Mouse (Mus musculus) G1E (cell line): Measurements from ENCODE around the gene Kcne2.

Experiments
- CTCF ChIP-seq: IDR thresholded peaks from 2 replicates; pipeline ENCODE4 v1.5.1; 2012; ENCODE audit warnings: low read depth, low read length, inconsistent platforms, mixed read lengths
- GATA1 ChIP-seq: IDR thresholded peaks from 2 replicates; pipeline ENCODE4 v1.6.1; 2012; ENCODE audit warnings: borderline replicate concordance, low read length, inconsistent platforms, mixed read lengths
- TAL1 ChIP-seq: conservative IDR thresholded peaks from 2 replicates; pipeline ENCODE4 v1.6.1; 2012; ENCODE audit warnings: low read depth, low read length, inconsistent platforms, mixed read lengths

GRCm38 (mm10) chr16:92301989-92302388 lies 9.8 kb downstream of the Kcne2 start:
- TF ChIP-seq CTCF (no peak), TAL1 (no peak), GATA1 (no peak)
